Mouse (Mus musculus): ENCODE measurements around the gene Gm37240. TPM values are rescaled to one million over a fixed set of nuclear protein-coding genes. Genes with fewer than 3 reads are reported as not detected.

Gm37240 gene
- polyA plus RNA-seq, 1 experiment from 2014 or later = 2.8 TPM

DNA sequence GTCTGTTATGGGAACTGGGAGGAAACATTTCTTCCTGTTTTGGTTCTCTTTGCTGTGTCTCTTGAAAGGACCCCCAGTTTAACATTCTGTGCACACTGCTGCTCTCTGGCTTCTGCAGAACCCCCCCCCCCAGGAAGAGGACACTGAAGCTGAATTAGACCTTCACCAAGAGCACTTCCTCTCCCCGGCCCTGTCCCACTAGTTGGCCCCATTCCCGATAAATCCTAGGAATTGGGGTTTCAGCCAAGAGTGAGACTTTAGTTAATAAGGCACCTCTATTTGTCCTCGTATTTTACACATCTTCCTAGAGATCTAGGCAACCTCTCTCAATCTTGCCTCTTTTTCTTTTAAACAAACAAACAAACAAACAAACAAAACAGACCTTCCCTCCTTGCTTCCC is 585.5 kb downstream of the Gm37240 start:
- Histone ChIP-seq H3K27ac (replicated peaks) (no peak overlapping the region), H3K9me3 (no peaks in the 10 kb centered on the region), H3K4me3 (no peak overlapping the region), H3K27me3 (replicated peaks; ENCODE audit: low read depth, poor library complexity, severe bottlenecking) (no peaks in the 10 kb centered on the region), H3K4me1 (peaks cover 6% of the 10 kb centered on the region; the same call in 1 of the 2 replicates), H3K36me3 (replicated peaks) (no peaks in the 10 kb centered on the region)
- no peak for DNase-seq (ENCODE audit: low spot score)
- 83% methylated on average over 3 of the region's 3 CpGs for WGBS

DNA sequence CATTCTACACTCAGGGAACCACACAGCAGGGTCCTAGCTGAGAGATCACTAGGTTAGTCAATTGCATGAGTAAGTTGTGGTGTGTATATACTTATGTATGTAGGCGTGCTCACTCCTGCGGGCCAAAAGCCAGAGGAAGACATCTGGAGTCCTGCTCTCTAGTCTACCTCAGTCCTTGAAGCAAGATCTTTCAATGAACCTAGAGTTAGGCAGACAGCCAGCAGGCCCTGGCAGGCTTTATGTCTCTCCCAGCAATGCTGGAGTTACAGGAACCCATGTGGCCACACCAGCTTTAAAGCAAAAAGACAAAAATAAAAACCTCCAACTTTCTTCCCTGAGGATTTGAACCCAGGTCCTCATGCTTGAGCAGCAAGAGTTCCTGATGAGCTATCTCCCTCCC is 586.0 kb downstream of the Gm37240 start:
- DNase-seq (ENCODE audit: low spot score) = no peak
- 96% methylated on average over 2 of the region's 2 CpGs for whole genome bisulfite sequencing
- no peaks in the 10 kb centered on the region for H3K36me3 ChIP-seq (replicated peaks)
- no peaks in the 10 kb centered on the region for H3K9me3 ChIP-seq
- no peak overlapping the region for H3K27ac ChIP-seq (replicated peaks)
- no peaks in the 10 kb centered on the region for H3K27me3 ChIP-seq (replicated peaks; ENCODE audit: low read depth, poor library complexity, severe bottlenecking)
- H3K4me1 ChIP-seq = peaks cover 6% of the 10 kb centered on the region; the same call in 1 of the 2 replicates
- no peak overlapping the region for H3K4me3 ChIP-seq

GRCm38 (mm10) chr3:85299649-85300550 is 587.4 kb downstream of the Gm37240 start:
- no peaks in the 10 kb centered on the region for H3K9me3 ChIP-seq
- H3K36me3 ChIP-seq (replicated peaks) = no peaks in the 10 kb centered on the region
- no peaks in the 10 kb centered on the region for H3K27me3 ChIP-seq (replicated peaks; ENCODE audit: low read depth, poor library complexity, severe bottlenecking)
- H3K27ac ChIP-seq (replicated peaks) = peak overlapping the region; percentile 19; the same call in 1 of the 2 replicates
- peaks cover 6% of the 10 kb centered on the region; the same call in 1 of the 2 replicates for H3K4me1 ChIP-seq
- 68% methylated on average over 18 of the region's 18 CpGs for WGBS
- no peak for DNase-seq (ENCODE audit: low spot score)
- H3K4me3 ChIP-seq = no peak overlapping the region

- Histone ChIP-seq H3K4me1 (peaks cover 6% of the 10 kb centered on the region; the same call in 1 of the 2 replicates), H3K27ac (replicated peaks) (no peak overlapping the region), H3K27me3 (replicated peaks; ENCODE audit: low read depth, poor library complexity, severe bottlenecking) (no peaks in the 10 kb centered on the region), H3K4me3 (no peak overlapping the region), H3K36me3 (replicated peaks) (no peaks in the 10 kb centered on the region), H3K9me3 (no peaks in the 10 kb centered on the region)
- no peak for DNase-seq (ENCODE audit: low spot score)
- 86% methylated on average over 9 of the region's 9 CpGs for WGBS
Observed at GRCm38 (mm10) chr3:85295229-85295628, 592.1 kb downstream of the Gm37240 start.

DNA sequence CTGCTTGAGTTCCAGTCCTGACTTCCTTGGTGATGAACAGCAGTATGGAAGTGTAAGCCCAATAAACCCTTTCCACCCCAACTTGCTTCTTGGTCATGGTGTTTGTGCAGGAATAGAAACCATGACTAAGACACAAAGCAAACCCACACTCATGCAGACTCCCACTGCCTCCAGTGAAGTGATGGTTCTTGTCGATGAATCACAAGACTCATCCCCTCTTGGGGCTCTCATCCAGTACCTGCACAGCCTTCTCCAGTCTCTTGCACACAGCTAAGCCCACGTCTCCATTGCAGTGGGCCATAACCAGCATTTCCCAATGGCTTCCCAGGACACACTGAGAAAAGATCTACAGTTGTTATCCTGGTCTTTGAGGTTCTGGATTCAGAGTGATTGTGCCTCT is 599.7 kb downstream of the Gm37240 start:
- 69% methylated on average over 2 of the region's 2 CpGs for WGBS

GRCm38 (mm10) chr3:85284483-85284882 is 602.8 kb downstream of the Gm37240 start:
- no peaks in the 10 kb centered on the region for H3K27me3 ChIP-seq (replicated peaks; ENCODE audit: low read depth, poor library complexity, severe bottlenecking)
- no peaks in the 10 kb centered on the region for H3K36me3 ChIP-seq (replicated peaks)
- H3K4me1 ChIP-seq = no peaks in the 10 kb centered on the region
- 83% methylated on average over 2 of the region's 2 CpGs for WGBS
- H3K9me3 ChIP-seq = no peaks in the 10 kb centered on the region
- H3K27ac ChIP-seq (replicated peaks) = no peak overlapping the region
- no peak overlapping the region for H3K4me3 ChIP-seq
- DNase-seq (ENCODE audit: low spot score) = no peak

More for the DNA sequence above, 599.7 kb downstream of the Gm37240 start:
- Histone ChIP-seq H3K9me3 (no peaks in the 10 kb centered on the region), H3K4me3 (no peak overlapping the region), H3K27ac (replicated peaks) (no peak overlapping the region), H3K4me1 (no peaks in the 10 kb centered on the region), H3K36me3 (replicated peaks) (no peaks in the 10 kb centered on the region), H3K27me3 (replicated peaks; ENCODE audit: low read depth, poor library complexity, severe bottlenecking) (no peaks in the 10 kb centered on the region)
- DNase-seq (ENCODE audit: low spot score) = no peak

DNA sequence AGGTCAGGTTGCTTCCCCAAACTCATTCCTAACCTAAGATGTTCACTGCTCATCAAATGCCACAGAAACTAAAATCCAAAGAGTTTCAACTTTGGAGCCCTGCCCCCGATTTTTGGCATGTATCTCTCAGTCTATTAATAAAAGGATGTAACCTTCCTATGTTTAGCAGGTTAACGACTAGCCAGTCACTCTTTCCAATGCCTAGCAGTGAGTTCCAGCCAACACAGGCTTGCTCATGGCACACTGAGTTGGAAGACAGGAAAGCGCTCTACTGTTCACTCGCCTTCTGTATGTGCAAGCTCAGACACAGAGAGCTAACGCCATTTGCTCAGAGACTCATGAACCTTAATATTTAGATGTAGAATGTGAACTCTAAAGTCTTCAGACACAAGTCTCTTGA is 604.5 kb downstream of the Gm37240 start:
- 87% methylated on average over 5 of the region's 5 CpGs for WGBS

GRCm38 (mm10) chr3:85275075-85275474 is 612.2 kb downstream of the Gm37240 start:
- Histone ChIP-seq H3K36me3 (replicated peaks) (no peaks in the 10 kb centered on the region), H3K4me3 (no peak overlapping the region), H3K27me3 (replicated peaks; ENCODE audit: low read depth, poor library complexity, severe bottlenecking) (no peaks in the 10 kb centered on the region), H3K4me1 (peaks cover 3% of the 10 kb centered on the region; the same call in 1 of the 2 replicates), H3K9me3 (no peaks in the 10 kb centered on the region), H3K27ac (replicated peaks) (no peak overlapping the region)
- peak; percentile 58 for DNase-seq (ENCODE audit: low spot score)
- WGBS = 44% methylated on average over 10 of the region's 10 CpGs

More for the DNA sequence above, 604.5 kb downstream of the Gm37240 start:
- H3K9me3 ChIP-seq = no peaks in the 10 kb centered on the region
- no peak overlapping the region for H3K27ac ChIP-seq (replicated peaks)
- no peaks in the 10 kb centered on the region for H3K4me1 ChIP-seq
- no peaks in the 10 kb centered on the region for H3K36me3 ChIP-seq (replicated peaks)
- DNase-seq (ENCODE audit: low spot score) = no peak
- no peaks in the 10 kb centered on the region for H3K27me3 ChIP-seq (replicated peaks; ENCODE audit: low read depth, poor library complexity, severe bottlenecking)
- H3K4me3 ChIP-seq = no peak overlapping the region

DNA sequence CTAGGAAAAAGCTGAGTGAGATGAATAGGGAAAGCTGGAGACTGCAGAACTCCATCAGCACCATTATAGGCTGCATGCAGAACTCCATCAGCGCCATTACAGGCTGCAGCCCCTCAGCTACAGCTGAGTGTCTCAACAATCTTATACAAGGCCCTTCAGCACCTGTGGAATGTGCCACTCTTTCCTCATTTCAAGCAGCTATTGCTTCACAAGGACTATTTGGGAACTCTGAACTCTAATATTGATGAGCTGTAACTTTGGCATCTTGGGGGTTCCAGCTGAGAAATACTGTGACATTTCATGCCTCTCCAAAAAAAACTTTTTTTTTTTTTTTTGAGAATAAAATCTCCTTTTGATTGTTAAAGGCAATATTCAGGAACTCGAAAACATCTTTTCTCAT is 615.8 kb downstream of the Gm37240 start:
- Histone ChIP-seq H3K4me3 (no peak overlapping the region), H3K27ac (replicated peaks) (no peak overlapping the region), H3K4me1 (peaks cover 3% of the 10 kb centered on the region; the same call in 1 of the 2 replicates), H3K27me3 (replicated peaks; ENCODE audit: low read depth, poor library complexity, severe bottlenecking) (no peaks in the 10 kb centered on the region), H3K9me3 (no peaks in the 10 kb centered on the region), H3K36me3 (replicated peaks) (no peaks in the 10 kb centered on the region)
- no peak for DNase-seq (ENCODE audit: low spot score)
- 82% methylated on average over 2 of the region's 2 CpGs for WGBS

- no peak overlapping the region for H3K4me3 ChIP-seq
- no peak for DNase-seq (ENCODE audit: low spot score)
- no peaks in the 10 kb centered on the region for H3K36me3 ChIP-seq (replicated peaks)
- WGBS = 88% methylated on average over 2 of the region's 2 CpGs
- no peaks in the 10 kb centered on the region for H3K9me3 ChIP-seq
- H3K4me1 ChIP-seq = no peaks in the 10 kb centered on the region
- H3K27me3 ChIP-seq (replicated peaks; ENCODE audit: low read depth, poor library complexity, severe bottlenecking) = no peaks in the 10 kb centered on the region
- H3K27ac ChIP-seq (replicated peaks) = no peak overlapping the region
Observed at GRCm38 (mm10) chr3:85264963-85265362, 622.4 kb downstream of the Gm37240 start.

- Histone ChIP-seq H3K27ac (replicated peaks) (no peak overlapping the region), H3K4me3 (no peak overlapping the region), H3K9me3 (no peaks in the 10 kb centered on the region), H3K4me1 (no peaks in the 10 kb centered on the region), H3K36me3 (replicated peaks) (no peaks in the 10 kb centered on the region), H3K27me3 (replicated peaks; ENCODE audit: low read depth, poor library complexity, severe bottlenecking) (no peaks in the 10 kb centered on the region)
- no peak for DNase-seq (ENCODE audit: low spot score)
- WGBS = 81% methylated on average over 6 of the region's 6 CpGs
Observed at GRCm38 (mm10) chr3:85264546-85264945, 622.8 kb downstream of the Gm37240 start.

DNA sequence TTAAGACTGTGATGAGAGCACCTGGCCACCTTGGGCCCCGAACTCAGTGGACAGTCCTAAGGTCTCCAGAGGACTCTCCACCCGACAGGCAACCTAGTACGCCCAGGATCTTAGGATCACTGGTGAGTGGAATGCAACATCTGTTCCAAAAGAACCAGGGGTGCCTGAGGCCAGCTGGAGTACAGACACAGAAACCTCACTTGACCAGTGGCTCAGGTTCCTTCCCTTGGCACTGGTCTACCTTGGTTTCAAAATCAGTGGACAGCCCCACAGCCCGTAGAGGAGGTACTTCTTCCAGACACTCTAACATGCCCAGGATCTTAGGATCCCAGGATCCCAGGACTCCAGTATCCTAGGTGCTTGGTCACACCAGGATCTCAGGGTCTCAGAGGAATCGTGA is 632.8 kb downstream of the Gm37240 start:
- Histone ChIP-seq H3K36me3 (replicated peaks) (no peaks in the 10 kb centered on the region), H3K27me3 (replicated peaks; ENCODE audit: low read depth, poor library complexity, severe bottlenecking) (no peaks in the 10 kb centered on the region), H3K9me3 (no peaks in the 10 kb centered on the region), H3K27ac (replicated peaks) (no peak overlapping the region), H3K4me1 (no peaks in the 10 kb centered on the region), H3K4me3 (no peak overlapping the region)
- 89% methylated on average over 5 of the region's 5 CpGs for WGBS
- DNase-seq (ENCODE audit: low spot score) = no peak

DNA sequence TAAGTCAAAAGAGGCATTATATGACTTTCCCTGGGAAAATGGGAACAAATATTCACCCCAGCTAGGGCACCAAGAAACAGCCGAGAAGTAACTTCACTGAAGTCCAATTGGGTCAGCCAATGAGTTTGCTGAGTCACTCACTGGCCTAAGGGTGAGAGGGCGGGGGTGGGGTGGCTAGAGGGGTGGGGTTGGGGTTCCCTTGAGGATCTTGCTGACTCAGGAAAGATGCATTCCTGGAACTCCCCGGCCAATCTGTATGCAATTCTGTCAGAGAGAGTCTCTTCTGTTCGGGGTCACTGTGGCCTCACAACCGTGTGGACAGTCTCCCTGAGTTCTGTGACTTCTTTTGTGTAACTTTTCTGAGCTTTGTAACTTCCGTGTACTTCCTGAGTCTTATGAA is 635.7 kb downstream of the Gm37240 start:
- no peaks in the 10 kb centered on the region for H3K27me3 ChIP-seq (replicated peaks; ENCODE audit: low read depth, poor library complexity, severe bottlenecking)
- no peak for DNase-seq (ENCODE audit: low spot score)
- no peak overlapping the region for H3K27ac ChIP-seq (replicated peaks)
- H3K36me3 ChIP-seq (replicated peaks) = no peaks in the 10 kb centered on the region
- no peaks in the 10 kb centered on the region for H3K4me1 ChIP-seq
- H3K4me3 ChIP-seq = no peak overlapping the region
- no peaks in the 10 kb centered on the region for H3K9me3 ChIP-seq
- WGBS = 76% methylated on average over 6 of the region's 6 CpGs
